Mouse (Mus musculus): ENCODE data around the gene Fbxl18.
A peak's percentile ranks its signal among the peaks of the same experiment; 100 is the strongest.

Gene Fbxl18

GRCm38 (mm10) chr5:142894918-142895613 is at the start of gene Fbxl18:
Gene Fbxl18 (minus strand): TSS chr5:142895421.
- DNase-seq (ENCODE audit: inconsistent ontology term) = peak; percentile 95

GRCm38 (mm10) chr5:142940393-142940792 is 45.2 kb upstream of the Fbxl18 start:
- DNase-seq (ENCODE audit: inconsistent ontology term) = no peak

DNA sequence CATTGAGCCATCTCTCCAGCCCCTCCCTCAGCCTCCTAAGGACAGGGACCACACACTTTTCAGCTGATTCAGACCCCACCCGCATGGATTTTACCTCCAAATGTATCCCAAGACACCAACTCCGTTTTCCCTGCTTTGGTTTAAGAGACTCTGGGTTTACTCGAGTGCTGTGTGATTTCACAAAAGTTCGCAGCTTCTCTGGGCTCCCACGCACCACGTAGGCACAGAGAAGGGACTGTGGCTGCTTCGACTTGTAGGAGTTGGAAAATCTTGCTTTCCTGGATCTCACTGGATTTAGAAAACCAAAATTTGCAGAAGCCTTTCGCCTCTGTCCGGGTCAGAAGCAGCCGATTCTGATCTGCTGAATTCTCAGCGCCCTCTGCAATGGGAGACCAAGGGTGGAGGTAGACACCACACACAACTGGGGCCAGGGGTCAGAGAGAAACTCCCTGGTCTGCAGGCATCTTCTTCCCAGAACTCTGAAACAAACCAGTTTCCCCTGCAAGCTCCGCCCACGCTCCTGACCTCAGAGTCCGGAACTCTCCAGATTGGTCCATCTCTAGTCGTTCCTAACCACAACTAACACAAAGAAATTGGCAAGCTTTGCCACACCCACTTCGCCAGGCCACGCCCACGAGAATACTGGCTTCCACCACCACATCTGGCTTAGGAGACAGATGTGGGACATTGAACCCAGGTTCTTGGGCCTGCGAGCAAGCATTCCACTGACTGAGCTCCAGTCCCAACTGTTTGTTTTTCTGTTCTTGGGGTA is 42.9 kb upstream of the Fbxl18 start:
- peak; percentile 19 for DNase-seq (ENCODE audit: inconsistent ontology term)

- peak; percentile 62 for DNase-seq (ENCODE audit: inconsistent ontology term)
Observed at GRCm38 (mm10) chr5:142936336-142936719, 41.1 kb upstream of the Fbxl18 start.

- DNase-seq (ENCODE audit: inconsistent ontology term) = peak; percentile 65
Observed at GRCm38 (mm10) chr5:142935642-142936335, 40.6 kb upstream of the Fbxl18 start.

DNA sequence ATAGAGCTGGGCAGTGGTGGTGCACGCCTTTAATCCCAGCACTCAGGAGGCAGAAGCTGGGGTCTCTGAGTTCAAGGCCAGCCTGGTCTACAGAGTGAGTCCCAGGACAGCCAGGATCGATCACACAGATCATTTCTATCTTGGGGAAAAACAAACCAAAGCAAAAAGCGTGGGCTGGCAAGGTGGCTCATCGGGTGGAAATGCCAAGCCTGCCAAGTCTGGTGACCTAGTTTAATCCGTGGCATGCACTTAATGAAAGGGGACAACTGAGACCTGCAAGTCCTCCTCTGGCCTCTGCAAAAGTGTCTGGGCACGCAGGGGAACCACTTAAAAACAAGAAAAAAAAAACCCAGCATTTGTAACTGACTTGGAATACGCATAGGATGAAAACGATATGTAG is 37.5 kb upstream of the Fbxl18 start:
- peak; percentile 73 for DNase-seq (ENCODE audit: inconsistent ontology term)

DNA sequence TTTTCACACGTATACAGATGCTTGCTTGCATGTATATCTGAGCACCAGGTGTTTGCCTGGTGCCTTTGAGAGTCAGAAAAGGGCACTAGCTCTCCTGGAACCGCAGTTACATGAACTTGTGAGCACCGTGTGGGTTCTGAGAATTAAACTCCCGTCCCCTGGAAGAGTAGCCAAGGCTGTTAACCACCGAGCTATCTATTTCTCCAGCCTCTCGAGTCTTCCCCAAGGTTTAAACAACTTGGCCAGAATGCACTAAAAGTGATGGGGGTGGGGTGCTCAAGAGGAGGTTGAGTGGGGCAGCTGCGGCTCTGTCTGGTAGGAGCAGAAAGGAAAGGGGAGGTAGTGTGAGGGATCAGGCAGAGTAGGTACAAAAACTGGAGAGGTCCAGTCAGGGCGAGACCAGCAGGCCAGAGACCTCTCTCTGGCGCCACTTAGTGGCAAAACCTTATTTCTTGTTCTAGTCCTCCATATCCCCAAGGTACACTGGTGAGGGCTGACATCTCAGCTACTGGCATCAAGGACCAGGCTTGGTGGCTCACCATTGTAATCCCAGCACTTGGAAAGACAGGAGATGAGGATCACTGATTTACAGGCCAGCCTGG is 37.0 kb upstream of the Fbxl18 start:
- DNase-seq (ENCODE audit: inconsistent ontology term) = peak; percentile 70

- DNase-seq (ENCODE audit: inconsistent ontology term) = no peak
Observed at GRCm38 (mm10) chr5:142931241-142931745, 36.1 kb upstream of the Fbxl18 start.

- DNase-seq (ENCODE audit: inconsistent ontology term) = no peak
Observed at GRCm38 (mm10) chr5:142929400-142929752, 34.2 kb upstream of the Fbxl18 start.

DNA sequence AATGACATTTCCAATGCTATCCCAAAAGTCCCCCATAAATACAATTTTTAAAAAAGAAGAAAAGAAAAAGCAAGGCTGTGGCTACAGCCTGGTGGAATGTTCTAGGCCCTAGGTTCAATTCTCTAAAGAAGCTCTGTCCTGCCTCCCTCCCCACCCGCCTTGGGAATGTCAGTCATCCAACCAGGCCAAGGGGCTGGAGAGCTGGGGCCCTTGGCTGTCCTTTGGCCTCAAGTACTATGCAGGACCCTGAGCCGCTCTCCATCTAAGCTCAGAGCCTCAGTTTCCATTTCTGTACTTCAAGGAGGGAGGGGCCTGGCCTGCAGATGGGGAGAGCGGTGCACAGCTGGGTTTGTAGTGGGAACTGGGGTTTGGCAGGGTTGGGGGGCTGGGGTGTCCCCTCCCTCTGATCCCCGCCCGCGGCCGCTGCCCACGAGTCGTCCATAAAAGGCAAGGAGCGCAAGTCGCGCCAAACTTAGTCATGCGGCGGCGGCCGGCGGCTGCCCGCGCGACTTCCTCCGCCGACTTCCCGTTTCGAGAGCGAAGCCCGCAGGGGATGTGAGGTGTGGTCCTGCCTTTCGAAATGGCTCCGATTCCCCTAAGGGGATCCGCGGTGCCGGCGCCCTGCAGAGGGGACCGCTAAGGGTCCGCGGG is 33.7 kb upstream of the Fbxl18 start:
- peak; percentile 88 for DNase-seq (ENCODE audit: inconsistent ontology term)

DNA sequence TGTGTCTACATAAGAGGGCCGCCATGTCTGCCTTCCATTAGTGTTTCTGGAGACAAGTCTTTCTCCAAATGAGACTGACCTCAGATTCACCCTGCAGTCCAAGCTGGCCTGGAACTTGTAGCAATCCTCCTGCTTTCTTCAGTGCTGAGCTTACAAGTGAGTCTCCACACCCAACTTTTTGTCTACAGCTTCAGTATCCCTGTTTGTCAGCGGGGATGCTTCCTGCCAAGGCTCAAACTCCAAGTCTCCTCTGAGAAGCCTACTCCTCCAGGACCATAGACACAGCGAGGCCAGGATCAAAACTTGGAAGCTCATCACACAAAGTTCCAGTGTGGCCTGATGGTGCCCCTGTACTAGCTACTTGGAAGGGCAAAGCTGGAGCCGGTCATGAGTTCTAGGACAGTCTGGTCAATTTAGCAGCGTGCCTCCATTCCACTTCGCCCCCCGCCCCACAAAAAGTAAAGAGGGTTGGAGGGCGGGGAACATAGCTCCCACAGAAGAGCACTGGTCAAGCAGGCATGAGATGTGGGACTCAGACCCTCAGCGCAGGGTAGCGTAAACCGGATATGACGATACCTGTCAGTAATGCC is 32.2 kb upstream of the Fbxl18 start:
- DNase-seq (ENCODE audit: inconsistent ontology term) = no peak

- no peak for DNase-seq (ENCODE audit: inconsistent ontology term)
Observed at GRCm38 (mm10) chr5:142926940-142927228, 31.7 kb upstream of the Fbxl18 start.

DNA sequence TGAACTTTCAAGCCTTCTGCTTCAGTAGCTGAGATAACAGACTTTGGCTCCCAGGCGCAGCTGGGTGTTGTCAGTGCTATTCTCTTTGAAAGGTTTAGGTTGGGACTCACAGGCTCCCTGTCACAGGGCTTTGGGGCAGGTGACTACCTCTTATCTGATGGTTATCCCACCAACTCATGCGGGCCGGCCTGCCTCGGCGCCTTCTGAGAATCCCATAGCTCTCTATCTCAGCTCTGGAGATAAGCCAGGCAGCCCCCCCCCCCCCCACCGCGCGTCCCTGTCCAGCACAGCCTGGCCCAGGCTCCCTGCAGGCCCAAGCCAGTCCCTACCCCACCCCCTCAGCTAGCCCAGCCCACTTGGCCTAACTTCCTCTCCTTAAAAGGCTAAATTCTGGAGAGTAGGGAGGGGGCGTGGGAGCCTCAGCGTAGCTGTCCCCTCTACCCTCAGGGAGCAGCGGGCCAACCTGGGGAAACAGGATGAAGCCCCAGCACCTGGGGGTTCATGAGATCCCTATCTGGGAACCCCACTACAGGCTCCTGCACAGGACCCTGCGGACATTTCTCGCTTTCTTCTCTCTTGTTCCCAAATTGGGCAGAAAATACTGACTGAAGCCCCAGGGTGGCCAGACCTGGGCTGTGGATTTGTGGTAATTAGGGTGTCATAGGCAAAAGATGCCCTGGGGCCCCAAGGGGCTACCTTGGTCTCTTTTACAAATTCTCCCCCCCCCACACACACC is 31.2 kb upstream of the Fbxl18 start:
- peak; percentile 77 for DNase-seq (ENCODE audit: inconsistent ontology term)

GRCm38 (mm10) chr5:142924336-142924959 is 29.2 kb upstream of the Fbxl18 start:
- no peak for DNase-seq (ENCODE audit: inconsistent ontology term)

GRCm38 (mm10) chr5:142923781-142924180 is 28.6 kb upstream of the Fbxl18 start:
- DNase-seq (ENCODE audit: inconsistent ontology term) = no peak

- no peak for DNase-seq (ENCODE audit: inconsistent ontology term)
Observed at GRCm38 (mm10) chr5:142922251-142922650, 27.0 kb upstream of the Fbxl18 start.

DNA sequence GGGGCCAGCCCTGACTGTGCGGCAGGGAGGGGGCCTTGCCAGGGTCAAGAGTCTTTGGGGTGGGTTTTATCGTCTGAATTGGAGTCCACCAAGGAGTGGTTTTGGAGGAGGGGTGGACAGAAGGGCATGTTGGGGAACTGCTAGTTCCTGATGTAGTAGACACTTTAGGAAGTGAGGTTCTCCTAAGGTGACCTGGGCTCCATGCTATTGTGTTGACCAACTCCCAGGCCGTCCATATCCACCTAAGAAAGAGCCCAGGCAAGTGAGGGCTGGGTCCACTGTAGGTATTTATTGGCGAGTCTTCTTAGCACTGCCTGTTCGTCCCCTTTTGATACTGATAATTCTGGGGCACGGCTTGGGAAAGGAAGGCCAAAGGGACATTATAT is 25.8 kb upstream of the Fbxl18 start:
- no peak for DNase-seq (ENCODE audit: inconsistent ontology term)

DNA sequence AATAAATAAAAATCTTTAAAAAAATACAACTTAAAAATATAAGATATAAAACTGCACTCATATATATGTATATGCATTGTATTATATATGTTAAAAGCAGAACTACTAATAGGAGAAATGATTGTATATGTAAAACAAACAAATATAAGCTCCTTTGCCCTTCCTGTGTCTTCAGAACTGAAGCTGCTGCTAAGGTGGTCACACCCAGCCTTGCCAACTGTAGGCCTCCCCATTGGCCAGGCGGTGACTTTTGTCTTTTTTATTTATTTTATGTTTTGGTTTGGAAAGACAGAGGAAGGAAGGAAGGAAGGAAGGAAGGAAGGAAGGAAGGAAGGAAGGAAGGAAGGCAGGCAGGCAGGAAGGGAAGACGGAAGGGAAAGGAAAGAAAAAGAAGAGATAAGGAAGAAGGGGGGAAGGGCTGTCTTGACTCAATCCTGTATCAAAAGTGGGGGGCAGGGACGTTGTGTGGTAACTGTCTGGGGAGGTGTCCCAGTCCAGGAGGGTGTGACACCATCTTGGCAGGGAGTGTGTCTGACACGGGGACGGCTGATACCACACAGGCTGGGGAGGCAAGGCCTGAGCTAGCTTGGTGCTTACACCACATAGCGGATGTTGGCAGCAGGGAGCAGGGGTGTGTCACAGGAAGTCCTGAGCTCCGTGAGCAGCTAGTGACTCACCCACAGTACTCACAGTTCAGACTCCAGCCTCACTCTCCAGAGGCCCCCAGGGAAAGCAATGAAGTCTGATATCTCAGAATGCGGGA is 25.3 kb upstream of the Fbxl18 start:
- peak; percentile 78 for DNase-seq (ENCODE audit: inconsistent ontology term)

DNA sequence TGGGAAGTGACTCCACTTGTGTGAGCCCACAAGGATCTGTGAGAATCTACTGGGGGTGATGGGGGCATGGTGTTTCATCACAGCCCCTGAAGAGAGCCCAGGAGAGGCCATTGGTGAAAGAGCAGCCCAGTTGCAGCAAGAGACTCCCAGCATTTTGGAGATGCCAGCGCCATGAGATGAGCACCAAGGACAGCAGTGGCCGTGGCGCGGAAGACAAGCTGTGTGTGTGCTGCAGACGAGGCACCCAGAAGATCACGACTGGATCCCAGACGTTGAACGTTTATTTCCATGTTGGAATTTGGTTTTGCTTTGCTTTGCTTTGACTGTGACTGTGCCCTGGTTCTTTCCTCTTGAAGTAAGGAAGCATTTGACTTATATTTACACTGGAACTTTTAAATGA is 22.2 kb upstream of the Fbxl18 start:
- no peak for DNase-seq (ENCODE audit: inconsistent ontology term)

DNA sequence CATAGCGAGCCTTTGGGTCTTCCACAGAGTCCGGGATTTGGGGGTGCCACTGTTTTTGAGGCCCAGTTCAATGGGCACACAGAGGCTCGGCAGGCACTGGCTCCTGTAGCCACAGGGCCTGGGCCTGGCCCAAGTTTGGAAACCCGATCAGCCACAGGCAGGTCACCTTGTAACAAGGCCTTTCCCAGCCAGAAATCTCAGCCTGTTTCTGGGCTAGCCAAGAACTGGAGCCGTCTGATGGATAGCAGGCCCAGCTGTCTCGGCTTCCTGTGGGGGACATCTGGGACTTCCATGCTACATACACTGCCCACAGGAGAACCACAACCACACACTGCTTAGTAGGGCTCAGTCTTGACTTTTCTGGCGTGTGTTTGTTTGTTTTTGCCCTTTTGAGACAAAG is 21.4 kb upstream of the Fbxl18 start:
- DNase-seq (ENCODE audit: inconsistent ontology term) = no peak
